Mouse (Mus musculus): ENCODE results near the gene Gjd3.

The Gjd3 gene

DNA sequence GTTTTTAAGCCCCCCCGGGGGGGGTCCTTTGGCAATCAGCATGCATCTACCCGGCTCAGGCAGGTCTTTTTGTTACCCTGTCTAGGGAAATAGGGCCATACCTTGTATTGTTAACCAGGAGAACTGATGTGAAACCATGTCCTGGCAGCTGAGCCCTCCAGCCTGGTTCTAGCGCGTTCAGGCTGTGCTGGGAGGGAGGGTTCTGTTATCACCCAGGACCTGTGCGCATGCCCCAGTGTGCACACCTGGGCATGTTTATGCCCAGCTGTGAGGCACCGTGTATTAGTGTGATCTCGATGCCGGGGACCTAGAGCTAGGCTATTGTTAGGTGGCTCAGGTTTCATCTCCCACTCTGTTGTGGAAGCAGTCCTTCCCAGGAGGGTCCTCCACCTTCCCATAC, 21.1 kb downstream of the Gjd3 start:
- no peak for DNase-seq

DNA sequence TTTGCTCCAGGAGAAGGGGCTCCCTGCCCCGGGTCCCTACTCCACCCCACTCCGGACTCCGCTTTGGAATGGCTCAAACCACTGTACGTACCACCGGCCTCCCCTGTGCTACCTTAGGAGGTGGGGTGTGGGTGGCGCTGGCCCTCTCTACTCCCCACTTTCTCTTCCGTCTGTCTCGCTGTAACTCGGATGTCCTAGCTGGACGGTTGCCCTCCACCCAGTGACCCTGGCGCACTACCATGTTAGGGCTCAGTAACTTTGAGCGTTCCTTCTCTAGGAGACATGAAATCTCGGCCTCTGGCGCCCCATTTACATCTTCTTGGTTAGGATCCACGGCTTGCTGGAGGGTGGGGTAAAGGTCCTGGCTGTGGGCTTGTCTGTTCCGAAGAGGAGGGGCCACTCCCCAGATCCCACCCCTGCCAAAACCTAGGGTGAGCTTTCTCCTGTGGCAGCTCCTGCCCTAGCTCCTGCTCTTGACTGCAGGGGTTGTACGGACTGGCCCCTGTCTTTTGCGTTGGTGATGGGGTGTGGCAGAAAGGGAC, 21.7 kb downstream of the Gjd3 start:
- no peak for DNase-seq

DNA sequence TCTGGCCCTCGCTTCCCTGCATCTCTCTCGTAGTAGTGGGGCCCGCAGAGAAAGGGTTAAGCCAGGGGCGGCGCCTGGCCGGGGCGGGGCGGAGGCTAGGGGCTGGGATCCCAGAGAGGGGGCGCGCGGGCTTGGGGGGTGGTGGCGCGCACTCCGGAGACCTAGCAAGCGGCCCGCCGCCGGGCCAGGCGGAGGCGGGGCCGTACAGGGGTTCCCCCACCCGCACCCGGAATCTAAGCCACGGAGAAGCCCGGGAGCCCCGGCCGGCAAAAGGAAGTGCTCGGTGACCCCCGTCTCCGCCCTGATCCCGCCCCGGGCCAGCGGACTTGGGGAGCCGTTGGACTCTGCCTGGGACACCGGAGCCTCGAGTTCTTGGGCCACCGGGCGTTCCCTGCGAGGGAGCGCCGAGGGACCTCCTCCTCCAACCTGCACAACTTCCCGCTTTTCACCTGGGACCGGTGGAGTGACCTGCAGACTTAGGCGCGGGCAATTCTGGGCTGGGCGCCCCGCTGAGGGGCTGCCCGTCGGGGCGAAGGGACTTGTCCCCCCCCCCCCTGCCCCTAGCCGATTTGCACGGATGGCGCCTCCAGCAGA, 22.4 kb downstream of the Gjd3 start:
- peak; percentile 62 for DNase-seq

DNA sequence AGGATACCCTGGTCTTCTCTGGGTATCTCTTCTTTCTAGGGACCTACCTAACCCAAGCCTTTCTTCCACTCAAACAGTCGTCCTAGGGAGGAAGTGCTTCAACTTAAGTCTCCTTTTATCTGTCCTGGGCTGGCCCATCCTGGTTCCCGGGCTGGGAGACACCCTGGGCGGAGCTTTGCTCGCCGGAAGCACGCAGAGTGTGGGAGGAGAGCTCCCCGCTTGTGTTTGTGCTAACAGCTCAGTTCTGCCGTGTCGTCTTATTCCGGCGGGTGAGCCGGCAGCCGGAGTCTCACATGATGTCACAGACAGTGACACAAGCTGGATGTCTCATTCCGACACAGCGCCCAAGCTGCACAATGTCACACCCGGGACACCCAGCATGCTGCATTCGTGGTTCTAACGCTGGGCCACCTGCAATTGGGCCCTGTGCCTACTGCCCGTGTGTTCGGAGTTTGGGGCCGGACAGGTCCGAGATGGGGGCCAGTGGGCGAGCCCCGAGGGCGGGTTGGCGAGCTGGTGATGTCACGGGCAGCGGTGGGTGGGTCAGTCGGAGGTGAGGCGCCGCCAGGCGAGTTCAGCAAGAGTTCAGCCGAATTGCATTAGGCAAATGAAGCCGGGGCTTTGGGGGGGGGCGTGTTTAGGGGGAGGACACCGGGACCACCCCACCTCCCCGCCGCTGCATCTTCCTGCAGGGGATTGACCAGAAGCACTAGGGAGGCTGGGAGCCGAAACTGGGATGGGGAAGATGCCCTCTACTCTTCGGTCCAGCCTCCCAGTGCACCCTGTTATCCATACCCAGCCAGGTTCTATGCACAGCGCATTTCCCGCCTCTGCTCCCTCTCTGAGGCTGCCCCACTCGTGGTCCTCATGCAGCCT, 23.1 kb downstream of the Gjd3 start:
- DNase-seq: peak; percentile 86

DNA sequence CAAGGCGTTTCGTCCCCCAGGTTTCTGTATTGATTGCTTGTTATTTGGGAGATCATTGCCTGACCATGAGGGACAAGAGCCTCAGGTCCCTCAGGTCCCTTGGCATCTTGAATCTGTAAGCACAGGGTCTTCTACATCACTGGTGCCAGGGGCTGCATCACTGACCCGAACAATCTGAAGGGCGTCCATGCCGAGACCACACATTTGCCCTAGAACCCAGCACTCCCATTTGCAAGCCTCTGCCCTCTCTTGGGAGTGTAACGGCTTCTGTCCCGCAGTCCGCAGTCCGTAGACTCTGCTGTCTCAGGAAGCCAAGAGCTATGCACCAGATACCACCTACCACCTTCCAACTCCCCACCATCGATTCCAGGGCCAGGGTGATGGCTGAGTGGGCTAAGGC, 26.5 kb downstream of the Gjd3 start:
- no peak for DNase-seq

DNA sequence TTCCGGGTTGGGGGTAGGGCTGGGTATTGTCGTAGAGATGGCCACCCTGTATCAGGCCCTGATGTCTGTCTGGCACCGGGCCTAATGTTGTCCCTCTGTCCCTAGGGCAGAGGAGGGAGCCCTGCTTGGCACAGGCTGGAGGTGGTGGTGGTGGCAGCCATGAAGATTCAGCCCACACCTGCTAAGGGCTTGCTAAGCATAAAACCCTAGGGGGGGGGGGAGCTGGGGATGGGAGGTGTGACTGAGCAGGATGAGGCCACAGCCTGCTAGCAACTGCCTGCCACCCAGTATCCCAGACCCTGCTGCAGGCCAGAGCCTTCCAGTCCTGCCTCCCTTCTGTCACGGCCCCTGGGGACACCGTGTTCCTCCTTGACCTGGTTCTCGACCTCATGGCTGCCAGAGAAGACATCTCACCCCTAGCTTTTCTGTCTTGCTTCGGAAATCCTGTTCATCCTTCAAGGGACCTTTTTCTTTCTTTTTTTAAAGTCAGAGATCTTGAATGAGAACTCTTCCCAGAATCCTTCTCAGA, 27.0 kb downstream of the Gjd3 start:
- DNase-seq: no peak

DNA sequence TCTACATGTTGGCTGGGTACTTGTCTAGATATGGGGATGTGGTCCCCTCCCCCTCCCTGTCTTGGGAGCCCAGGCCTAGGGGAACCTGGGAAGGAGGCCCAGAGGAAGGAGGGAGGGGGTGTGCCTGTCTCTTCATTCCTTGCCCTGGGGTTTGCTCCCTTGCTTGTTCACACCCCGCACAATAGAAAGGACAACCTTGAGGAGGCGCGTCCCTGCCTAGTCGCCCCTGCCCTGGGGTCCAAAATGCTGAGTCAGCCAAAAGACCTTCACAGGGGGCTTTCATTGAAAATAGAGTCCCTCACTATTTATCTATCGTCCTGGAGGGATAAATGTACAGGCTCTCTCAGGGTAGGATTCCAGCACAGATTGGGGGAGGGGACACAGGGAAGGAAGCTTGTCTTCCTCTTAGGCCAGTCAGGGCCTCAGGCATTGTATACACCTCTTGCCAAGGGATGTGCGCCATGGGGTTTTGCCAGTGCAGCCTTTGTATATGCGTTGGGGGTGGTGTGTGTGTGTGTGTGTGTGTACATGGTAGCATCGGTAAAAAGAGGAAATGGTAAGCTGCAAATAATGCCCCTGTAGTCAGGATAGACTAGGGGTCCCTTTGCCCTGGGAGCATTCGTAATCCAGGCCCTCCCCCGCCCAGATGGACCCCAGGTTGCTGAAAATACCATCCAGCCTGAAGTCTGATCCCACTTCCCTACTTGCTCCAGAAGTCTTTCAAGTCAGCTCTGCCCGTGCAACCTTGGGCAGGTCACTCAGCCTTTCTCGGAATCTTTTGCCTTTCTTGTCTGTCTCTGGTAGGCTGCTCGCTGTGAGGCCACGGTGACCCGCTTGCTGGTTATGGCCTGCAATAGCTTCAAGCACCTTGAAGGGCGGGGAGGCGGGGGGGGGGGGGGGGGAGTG, 27.8 kb downstream of the Gjd3 start:
- no peak for DNase-seq

DNA sequence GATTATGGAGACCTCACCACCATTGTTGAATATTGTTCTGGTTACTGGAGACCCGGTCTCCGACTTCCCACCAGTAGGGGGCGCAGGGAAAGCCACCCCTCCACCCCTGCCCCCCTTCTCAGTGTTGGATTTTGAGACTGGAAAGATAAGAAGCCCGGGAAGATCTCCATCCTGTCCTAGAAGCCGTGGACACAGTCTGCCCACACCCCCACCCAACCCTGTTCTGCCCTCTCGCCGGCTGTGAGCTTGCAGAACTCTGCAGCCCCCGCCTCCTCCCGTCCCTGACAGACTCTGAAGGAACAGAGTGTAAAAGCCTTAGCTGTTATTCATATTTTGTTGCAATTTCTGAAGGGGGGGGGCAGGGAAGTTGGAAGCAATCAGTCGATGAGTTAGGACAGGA, 28.4 kb downstream of the Gjd3 start:
- DNase-seq: no peak

DNA sequence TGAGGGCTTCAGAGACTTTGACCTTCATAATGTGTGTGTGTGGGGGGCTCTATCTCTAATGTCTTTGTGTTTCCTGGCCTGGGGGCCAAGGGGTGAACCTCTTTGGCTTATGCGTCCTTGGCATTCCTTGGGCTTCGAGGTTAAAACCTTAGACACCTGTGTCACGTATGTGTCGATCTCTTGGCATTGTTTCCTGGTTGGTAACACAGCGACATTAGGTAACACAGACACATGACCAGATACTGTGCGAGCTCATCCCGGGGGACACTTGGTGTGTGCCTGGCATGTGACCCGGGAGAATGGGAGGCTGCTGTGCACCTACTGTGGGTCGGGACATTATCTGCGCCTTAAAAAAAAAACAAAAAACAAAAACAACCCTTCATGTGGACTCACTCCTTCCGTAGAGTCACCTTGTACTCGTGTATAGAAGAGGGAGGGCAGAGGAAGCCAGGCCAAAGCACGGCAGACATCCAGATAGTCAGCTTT, 28.9 kb downstream of the Gjd3 start:
- no peak for DNase-seq

DNA sequence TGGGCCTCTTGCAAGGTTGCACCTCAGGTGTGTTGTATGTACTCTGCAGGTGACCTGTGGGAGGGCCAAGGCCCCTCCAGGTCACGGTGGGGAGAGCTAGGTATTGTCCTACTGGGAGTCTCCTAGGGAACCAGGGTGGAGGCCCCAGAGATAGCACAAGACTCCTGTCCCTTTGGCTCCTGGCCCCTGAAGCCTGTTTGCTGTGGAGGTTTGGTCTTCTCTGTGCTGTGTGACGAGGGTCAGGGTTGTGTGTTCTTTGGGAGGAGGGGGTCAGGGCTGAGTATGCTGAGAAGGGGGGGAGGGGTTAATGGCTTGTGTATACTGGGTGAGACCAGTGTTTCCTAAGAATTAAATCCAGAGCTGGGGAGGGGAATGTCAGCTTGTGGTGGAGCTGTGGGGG, 29.5 kb downstream of the Gjd3 start:
- DNase-seq: no peak

DNA sequence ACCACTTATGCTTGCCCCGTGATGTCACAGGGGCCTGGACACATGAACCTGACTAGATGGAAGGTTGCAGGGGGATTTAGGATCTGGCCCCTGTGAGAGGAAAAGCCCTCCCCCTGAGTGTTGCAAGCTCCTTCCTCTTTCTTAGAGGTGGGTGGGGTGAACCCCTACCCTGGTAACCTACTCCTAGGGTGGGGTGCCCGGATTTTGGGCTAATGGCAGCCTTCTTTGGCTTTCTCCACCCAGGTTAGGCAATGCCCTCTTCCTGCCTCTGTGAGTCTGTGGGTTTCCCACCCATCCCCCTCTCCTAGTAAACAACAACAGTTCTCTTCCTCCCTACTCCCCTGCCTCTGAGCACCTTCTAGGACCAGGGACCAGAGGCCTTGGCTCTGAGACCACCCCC, 30.1 kb downstream of the Gjd3 start:
- no peak for DNase-seq

DNA sequence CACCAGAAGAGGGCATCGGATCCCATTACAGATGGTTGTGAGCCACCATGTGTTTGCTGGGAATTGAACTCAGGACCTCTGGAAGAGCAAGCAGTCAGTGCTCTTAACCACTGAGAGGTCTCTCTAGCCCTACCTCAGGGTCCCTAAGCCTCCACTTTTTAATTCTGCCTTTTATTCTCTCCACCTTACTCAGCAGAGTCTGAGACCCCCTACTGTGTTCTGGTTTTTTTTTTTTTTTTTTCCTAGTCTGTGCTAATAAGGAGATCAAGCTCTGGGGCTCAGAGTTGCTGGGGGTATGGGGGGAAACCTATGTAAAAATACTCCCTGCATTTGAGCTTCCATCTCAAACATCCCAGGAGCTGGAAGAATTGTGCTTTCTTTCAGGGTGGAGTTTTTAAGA, 30.7 kb downstream of the Gjd3 start:
- no peak for DNase-seq

DNA sequence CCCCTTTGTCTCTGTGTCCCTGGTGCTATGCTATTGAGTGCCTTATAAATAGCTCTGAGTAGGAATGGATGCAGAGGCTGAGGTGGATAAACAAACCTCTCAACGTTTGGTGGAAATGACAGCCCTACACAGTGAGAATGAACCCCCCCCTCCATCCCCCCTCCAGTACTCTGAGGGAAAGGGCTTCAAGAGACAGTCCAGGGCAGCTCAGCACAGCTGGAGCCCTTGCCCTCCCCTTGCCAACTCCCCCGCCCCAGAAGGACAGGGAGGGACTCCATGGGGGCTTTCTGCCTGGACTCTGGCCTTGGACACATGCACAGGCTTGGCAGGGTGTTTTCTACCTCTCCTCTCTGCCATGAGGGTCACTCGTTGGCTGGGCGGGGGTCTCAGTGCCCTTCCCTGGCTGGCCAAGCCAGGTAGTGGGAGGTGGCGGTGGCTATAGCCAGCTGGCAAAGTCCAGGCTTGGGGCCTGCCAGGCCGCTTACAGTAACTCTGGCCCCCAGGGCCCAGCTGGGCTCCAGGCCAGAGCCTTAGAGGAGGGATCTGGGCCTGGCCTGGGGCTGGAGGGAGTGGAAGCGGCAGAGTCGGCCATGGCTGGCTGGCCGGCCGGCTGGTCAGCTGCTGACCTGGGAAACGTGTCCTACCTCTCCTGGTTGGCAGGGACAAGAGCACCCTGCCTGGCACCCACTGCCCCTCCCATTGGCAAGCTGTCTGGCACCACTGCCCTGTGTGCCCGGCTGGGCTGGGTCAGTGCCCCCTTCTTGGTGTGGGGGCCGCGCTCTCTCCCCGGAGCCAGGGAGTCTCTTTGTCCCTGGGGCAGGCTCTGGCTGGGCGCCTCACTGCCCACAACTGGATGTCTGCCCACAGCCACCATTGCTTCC, 31.6 kb downstream of the Gjd3 start:
- peak; percentile 98 for DNase-seq

DNA sequence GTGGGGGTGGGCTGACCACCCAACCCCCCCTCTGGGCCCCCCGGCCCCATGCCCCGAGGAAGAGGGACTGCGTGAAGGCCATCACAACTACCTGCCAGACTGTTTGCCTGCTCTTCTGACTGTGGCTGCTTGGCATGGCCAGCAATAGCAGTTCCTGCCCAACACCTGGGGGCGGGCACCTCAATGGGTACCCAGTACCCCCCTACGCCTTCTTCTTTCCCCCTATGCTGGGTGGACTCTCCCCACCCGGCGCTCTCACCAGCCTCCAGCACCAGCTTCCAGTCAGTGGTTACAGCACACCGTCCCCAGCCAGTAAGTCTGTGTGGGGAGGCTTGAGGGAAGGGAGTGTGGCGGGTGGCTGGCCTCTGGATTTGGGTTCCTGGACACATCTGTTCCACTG, 32.3 kb downstream of the Gjd3 start:
- no peak for DNase-seq

DNA sequence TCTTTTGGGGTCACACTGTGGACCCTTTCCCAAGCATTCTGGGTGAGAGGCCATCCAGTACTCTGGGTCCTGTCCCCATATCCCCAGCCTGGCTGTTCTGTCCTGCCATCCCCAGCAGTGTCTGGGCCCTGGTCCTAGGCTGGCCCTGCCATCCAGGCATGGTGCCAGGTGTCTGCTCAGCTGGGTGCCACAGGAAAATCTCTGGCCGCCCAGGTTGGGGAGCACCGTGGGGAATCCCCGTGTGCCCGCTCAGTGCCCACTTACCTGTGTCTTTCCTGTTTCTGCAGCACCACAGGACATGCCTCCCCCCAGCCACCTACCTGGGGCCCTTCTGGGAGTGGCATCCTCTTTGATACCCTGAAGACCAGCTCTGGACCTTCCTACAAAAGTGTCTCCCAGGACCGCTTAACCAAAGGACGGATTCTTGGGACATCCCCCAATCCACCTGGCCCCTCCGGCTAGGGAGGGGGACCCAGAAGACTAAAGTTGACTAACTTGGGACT, 32.8 kb downstream of the Gjd3 start:
- no peak for DNase-seq

DNA sequence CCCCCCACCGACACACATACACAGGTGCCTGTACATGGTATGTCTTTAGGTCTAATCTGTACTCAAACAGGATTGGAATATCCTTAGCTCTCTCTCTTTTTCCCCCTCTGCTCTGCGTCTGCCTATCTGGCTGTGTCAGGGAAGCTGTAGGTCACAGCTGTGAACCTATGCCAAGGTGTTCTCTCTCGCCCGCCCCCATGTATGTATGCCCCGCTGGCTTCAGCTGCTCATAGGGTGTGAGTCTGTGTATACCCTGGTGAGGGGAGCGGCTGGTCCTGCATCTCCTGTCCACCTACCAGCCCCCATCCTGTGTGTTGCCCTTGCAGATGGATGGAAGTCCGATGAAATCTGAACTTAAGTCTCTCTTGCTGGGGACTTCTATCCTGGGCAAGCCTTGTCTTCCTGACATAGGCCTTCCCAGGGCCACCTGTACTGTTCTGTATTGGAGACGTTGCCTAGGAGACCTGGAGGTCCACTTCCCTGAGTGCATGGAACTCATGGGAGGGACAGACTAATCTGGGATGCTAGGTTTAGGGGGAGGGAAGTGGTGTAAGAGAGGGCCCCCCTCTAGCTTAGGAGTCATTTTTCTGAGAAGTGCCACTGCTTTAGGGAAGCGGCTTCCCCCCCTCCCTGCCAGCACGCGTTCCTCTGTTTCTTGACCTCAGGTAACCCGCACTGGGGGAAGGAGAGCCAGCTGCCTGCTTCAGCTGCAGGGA, 33.4 kb downstream of the Gjd3 start:
- no peak for DNase-seq

DNA sequence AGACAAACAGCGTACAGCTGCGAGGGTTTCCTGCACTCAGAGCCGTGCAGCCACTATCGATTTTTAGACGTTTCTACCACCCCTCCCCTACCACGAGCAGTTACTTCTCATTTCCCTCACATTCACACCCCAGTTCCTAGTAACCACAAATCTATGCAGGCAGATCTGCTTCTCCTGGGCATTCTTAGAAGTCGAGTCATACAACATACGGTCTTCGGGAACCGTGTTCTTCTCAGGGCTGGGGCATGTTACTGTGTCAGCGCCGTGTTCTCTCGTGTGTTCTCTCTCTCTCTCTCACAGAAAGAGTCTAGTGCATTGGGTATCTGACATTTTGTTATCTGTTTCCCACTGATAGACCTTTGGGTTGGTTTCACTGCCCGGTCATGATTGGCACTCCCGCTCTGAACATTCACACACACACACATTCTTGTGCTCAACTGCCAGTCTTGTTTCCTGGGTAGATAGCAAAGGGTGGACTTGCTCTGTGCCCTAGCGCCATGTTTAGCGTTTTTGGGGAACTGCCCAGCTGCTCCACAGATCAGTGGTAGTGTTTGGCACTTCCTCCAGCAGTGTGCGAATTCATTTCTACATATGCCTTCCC, 34.7 kb downstream of the Gjd3 start:
- DNase-seq: no peak

DNA sequence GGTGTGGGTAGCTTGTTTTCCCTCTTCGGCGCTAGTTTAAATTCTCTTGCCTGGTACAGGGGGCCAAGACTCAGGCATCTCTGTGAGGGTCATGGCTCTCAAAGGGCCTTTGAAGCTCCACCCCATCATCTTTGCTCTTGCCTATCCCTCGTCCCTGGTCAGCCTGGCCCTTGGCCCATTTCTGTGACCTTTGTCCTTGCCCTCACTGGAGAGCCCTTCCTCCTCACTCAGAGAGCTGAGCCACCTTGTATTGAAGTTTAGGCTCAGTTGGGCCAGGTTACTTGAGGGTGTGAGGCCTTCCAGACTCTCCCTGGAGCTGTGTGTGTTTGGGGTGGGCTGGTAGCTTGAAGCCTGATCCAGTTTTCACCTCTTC, 37.2 kb downstream of the Gjd3 start:
- peak; percentile 94 for DNase-seq

DNA sequence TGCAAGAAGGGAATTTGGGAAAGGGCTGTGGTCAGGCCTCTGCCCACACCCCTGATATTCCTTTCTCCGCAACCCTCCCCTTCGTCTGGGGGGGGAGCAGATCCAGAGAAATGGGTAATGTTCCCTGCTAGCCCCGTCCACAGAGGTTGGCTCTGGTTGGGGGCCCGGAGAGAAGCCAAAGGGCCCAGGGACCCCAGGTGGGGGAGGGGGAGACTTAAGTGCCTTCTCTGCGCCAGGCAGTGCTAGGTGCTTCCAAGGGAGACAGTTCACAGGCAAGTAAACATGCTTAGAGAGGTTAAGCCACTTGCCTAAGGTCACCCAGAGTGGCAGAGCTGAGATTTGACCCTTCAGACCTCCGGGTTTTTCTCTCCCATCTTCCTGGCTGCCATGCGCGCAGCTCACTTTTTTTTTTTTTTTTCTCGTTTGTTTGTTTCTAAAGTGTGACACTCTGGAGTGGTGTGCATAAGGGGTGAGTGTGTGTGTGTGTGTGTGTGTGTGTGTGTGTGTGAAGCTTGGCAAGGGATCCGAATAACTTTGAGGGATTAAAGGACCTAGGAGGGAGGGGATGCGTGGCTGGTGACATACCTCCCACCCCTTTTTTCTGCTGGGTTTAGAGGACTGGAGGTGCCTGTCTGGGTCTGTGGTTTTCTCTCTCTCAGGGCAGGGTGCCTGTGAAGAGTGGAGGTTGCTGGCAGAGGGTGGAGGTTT, 37.8 kb downstream of the Gjd3 start:
- DNase-seq: no peak

Data from kidney, adult 11 months (tissue).